Mouse (Mus musculus) adrenal gland, adult 8-10 months (tissue): ENCODE results near the gene Eefsec. TPM values are rescaled to one million over a fixed set of nuclear protein-coding genes. Genes with fewer than 3 reads are reported as not detected.

Experiments
- total RNA-seq, 4 experiments: library from RNA; stranded (reverse); gene quantifications; 2 replicates each; pipeline ENCODE4 v1.2.4; 2022

Gene Eefsec
- total RNA-seq, 4 experiments from 2014 or later, result 17.7 to 22.6 (median 19.1) TPM

Other genes with a start within 250 kb of the Eefsec start
- gene Dnajb8, start 224.3 kb downstream of the Eefsec start, total RNA-seq, result not detected
- 10 to 100 TPM; 32.4 to 39.5 (median 35.0) TPM for gene Ruvbl1, start 18.9 kb upstream of the Eefsec start, total RNA-seq
- gene Sec61a1, start 72.4 kb upstream of the Eefsec start, total RNA-seq, result 100 to 1,000 TPM; 178 to 239 (median 230) TPM
- 1 to 10 TPM in 2 of 4 experiments, under 1 TPM in 2; 0.31 to 2.4 (median 1.6) TPM for gene Kbtbd12, start 191.4 kb upstream of the Eefsec start, total RNA-seq